Mouse (Mus musculus): Measurements from ENCODE around the gene Pitx2. TPM values are rescaled to one million over a fixed set of nuclear protein-coding genes. Genes with fewer than 3 reads are reported as not detected.
A peak's percentile ranks its signal among the peaks of the same experiment; 100 is the strongest.

The Pitx2 gene
- polyA plus RNA-seq, 1 experiment: 9.9 TPM

DNA sequence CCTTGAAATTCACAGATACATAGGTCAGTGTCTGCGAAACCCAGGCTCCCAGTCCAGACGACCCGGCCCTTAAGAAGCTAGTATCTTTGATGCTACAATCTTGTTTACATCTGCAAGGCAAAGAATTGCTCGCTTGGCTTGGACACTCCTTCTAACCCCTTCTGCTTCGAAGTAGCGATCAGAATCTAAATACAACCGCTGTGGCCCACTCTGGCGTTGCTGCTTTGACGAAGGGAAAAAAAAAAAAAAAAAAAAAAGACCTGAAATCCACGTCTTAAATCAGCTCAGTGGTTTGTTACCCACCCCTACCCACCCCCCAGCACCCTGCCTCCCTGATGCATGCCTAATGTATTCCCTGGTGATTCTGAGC lies 3.1 kb upstream of the Pitx2 start:
- no peaks in the 10 kb centered on the region for H3K4me1 ChIP-seq (ENCODE audit: control insufficient read depth, insufficient read depth, low read length)
- 9% methylated on average over 10 of the region's 10 CpGs for WGBS
- H3K27me3 ChIP-seq (replicated peaks; ENCODE audit: control insufficient read depth, insufficient read depth, low read length): peaks cover 12% of the 10 kb centered on the region
- H3K4me3 ChIP-seq (ENCODE audit: insufficient read depth, low read depth, low read length): no peak overlapping the region
- DNase-seq: no peak
- no peaks in the 10 kb centered on the region for H3K36me3 ChIP-seq (ENCODE audit: control insufficient read depth, insufficient read depth, low read length)
- no peak for TF ChIP-seq POLR2A (IDR thresholded peaks at IDR 0.05; ENCODE audit: low read depth, low read length)
- no peak for TF ChIP-seq CTCF (conservative IDR thresholded peaks at IDR 0.05; ENCODE audit: insufficient read depth, insufficient read length, low read depth, low read length)
- no peak overlapping the region for H3K27ac ChIP-seq (ENCODE audit: insufficient read depth, low read depth, low read length)

DNA sequence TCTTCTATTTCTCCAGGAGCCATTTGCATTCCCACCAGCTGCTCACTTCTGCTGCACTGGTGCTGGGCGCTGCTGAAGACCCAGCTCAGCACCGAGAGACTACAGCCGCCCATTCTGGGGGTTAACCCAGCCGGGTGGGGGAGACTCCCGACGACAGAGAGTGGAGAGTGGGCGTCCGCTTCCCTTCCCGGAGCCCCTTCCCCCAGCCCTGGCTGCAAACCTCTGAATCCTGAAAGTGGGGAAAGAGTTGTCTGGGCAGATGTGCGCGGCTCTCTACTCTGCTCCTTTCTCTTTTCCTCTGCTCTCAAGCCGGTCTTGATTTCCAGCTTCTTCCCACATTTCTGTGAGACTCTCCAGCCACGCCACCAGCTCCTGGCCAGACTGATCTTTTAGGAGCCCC lies 2.6 kb upstream of the Pitx2 start:
- DNase-seq: no peak
- H3K4me1 ChIP-seq (ENCODE audit: control insufficient read depth, insufficient read depth, low read length): no peaks in the 10 kb centered on the region
- H3K27me3 ChIP-seq (replicated peaks; ENCODE audit: control insufficient read depth, insufficient read depth, low read length): peaks cover 14% of the 10 kb centered on the region
- no peaks in the 10 kb centered on the region for H3K36me3 ChIP-seq (ENCODE audit: control insufficient read depth, insufficient read depth, low read length)
- TF ChIP-seq POLR2A (IDR thresholded peaks at IDR 0.05; ENCODE audit: low read depth, low read length) (no peak), CTCF (conservative IDR thresholded peaks at IDR 0.05; ENCODE audit: insufficient read depth, insufficient read length, low read depth, low read length) (no peak)
- no peak overlapping the region for H3K27ac ChIP-seq (ENCODE audit: insufficient read depth, low read depth, low read length)
- no peak overlapping the region for H3K4me3 ChIP-seq (ENCODE audit: insufficient read depth, low read depth, low read length)
- WGBS: 6% methylated on average over 13 of the region's 13 CpGs

DNA sequence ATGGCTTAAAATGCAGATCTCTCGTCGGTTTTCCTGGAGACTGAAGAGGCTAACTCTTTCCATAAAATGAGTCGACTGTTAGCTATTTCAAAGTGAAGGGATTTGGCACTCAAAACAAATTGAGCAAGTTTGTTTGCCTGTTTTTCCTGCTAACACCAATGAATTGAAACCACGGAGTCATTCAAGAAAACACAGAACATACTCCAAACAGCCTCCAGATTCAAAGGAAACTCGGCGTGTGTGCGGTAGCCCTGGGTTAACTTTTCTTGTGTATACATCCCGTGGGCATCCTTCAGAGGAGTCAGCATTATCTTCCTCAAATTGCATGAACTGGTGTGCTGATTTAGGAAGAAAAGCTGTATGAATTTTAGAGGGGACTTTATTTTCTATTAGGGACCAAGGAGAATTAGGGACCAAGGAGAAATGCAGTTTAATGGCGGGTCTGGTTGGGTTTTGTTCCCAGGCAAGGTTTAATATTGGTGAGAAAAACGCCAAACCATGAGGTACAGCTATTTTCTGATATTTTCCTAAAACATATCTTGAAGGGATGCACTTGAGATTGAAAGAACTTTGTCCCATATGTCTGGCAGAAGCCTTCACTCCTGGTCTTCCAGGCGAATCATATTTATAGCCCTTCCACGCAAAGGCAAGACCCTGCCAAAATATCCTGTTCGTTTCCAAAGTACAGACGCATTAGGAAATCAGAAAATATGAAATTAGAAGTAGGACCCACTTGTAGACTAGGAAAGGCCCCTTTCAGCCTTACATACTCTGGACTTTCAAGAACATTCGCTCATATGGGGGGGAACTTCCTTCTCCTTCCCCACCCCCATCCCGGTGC lies 1.7 kb upstream of the Pitx2 start:
- H3K27me3 ChIP-seq (replicated peaks; ENCODE audit: control insufficient read depth, insufficient read depth, low read length): peaks cover 15% of the 10 kb centered on the region
- no peak overlapping the region for H3K4me3 ChIP-seq (ENCODE audit: insufficient read depth, low read depth, low read length)
- DNase-seq: no peak
- WGBS: 9% methylated on average over 16 of the region's 16 CpGs
- no peak overlapping the region for H3K27ac ChIP-seq (ENCODE audit: insufficient read depth, low read depth, low read length)
- no peaks in the 10 kb centered on the region for H3K4me1 ChIP-seq (ENCODE audit: control insufficient read depth, insufficient read depth, low read length)
- H3K36me3 ChIP-seq (ENCODE audit: control insufficient read depth, insufficient read depth, low read length): no peaks in the 10 kb centered on the region
- TF ChIP-seq POLR2A (IDR thresholded peaks at IDR 0.05; ENCODE audit: low read depth, low read length) (no peak), CTCF (conservative IDR thresholded peaks at IDR 0.05; ENCODE audit: insufficient read depth, insufficient read length, low read depth, low read length) (no peak)

DNA sequence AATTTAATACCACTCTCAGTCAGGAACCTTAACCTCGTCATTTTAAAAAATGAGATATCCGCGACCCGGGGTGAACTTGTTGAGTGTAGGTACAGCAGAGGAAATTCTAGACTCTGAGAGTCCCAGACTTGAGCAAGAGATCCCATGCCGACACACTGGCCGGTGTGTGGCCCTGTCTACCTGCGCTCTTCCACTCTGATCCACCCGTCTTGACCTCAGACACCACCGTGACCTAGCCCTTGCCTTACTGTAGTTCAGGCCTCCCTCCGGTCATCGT lies 1.1 kb upstream of the Pitx2 start:
- Histone ChIP-seq H3K4me3 (ENCODE audit: insufficient read depth, low read depth, low read length) (no peak overlapping the region), H3K27ac (ENCODE audit: insufficient read depth, low read depth, low read length) (no peak overlapping the region), H3K4me1 (ENCODE audit: control insufficient read depth, insufficient read depth, low read length) (no peaks in the 10 kb centered on the region), H3K27me3 (replicated peaks; ENCODE audit: control insufficient read depth, insufficient read depth, low read length) (peaks cover 15% of the 10 kb centered on the region), H3K36me3 (ENCODE audit: control insufficient read depth, insufficient read depth, low read length) (no peaks in the 10 kb centered on the region)
- TF ChIP-seq POLR2A (IDR thresholded peaks at IDR 0.05; ENCODE audit: low read depth, low read length): no peak
- TF ChIP-seq CTCF (conservative IDR thresholded peaks at IDR 0.05; ENCODE audit: insufficient read depth, insufficient read length, low read depth, low read length): no peak
- WGBS: 14% methylated on average over 11 of the region's 11 CpGs
- DNase-seq: no peak

DNA sequence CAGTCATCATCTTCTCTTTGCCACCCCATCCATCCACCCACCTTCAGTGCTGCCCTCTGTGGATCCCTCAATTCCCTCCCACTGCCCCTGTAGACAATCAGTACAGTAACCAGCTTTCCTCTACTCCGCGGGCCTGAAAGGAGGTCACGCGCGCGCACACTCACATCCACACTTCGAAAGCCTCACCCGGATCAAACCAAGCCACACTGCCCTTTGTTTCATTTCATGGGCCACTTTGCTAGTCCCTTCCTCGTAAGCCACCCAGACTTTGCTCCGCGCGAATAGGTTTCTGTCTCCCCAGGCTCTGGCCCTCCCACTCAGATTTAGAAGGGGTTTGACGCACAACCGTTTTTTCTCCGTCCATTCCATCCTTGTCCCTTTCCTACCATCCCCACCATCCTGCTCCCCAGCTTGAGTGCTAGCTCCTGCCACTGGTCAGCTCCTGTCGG lies 494 bp upstream of the Pitx2 start:
- Histone ChIP-seq H3K4me1 (ENCODE audit: control insufficient read depth, insufficient read depth, low read length) (no peaks in the 10 kb centered on the region), H3K27ac (ENCODE audit: insufficient read depth, low read depth, low read length) (no peak overlapping the region), H3K4me3 (ENCODE audit: insufficient read depth, low read depth, low read length) (no peak overlapping the region), H3K27me3 (replicated peaks; ENCODE audit: control insufficient read depth, insufficient read depth, low read length) (peaks cover 15% of the 10 kb centered on the region), H3K36me3 (ENCODE audit: control insufficient read depth, insufficient read depth, low read length) (no peaks in the 10 kb centered on the region)
- TF ChIP-seq CTCF (conservative IDR thresholded peaks at IDR 0.05; ENCODE audit: insufficient read depth, insufficient read length, low read depth, low read length) (no peak), POLR2A (IDR thresholded peaks at IDR 0.05; ENCODE audit: low read depth, low read length) (no peak)
- WGBS: 5% methylated on average over 16 of the region's 16 CpGs
- DNase-seq: no peak

DNA sequence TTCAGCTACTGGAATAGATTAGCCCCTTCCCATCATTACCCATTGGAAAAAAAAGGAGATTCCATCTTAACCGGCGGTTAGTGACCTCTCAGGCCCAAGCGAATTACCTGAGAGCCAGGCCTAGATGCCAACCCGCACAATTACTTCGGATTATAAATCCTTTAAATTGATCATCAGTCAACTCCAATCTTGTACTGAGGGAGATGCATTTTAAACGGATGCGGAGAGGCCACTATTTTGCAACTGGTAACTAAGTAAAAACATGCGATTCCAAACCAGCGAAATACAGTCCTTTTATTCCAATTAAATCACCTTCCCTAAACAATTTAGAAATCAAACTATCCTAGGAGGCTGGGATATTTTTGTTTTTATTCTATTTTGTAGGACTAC lies 818 bp downstream of the Pitx2 start:
- no peak overlapping the region for H3K4me3 ChIP-seq (ENCODE audit: insufficient read depth, low read depth, low read length)
- no peak for DNase-seq
- H3K36me3 ChIP-seq (ENCODE audit: control insufficient read depth, insufficient read depth, low read length): no peaks in the 10 kb centered on the region
- no peaks in the 10 kb centered on the region; the same call in 1 of the 2 replicates for H3K4me1 ChIP-seq (ENCODE audit: control insufficient read depth, insufficient read depth, low read length)
- no peak overlapping the region for H3K27ac ChIP-seq (ENCODE audit: insufficient read depth, low read depth, low read length)
- H3K27me3 ChIP-seq (replicated peaks; ENCODE audit: control insufficient read depth, insufficient read depth, low read length): peaks cover 12% of the 10 kb centered on the region; the same call in 1 of the 2 replicates
- WGBS: 11% methylated on average over 9 of the region's 9 CpGs
- TF ChIP-seq CTCF (conservative IDR thresholded peaks at IDR 0.05; ENCODE audit: insufficient read depth, insufficient read length, low read depth, low read length): no peak
- TF ChIP-seq POLR2A (IDR thresholded peaks at IDR 0.05; ENCODE audit: low read depth, low read length): no peak

DNA sequence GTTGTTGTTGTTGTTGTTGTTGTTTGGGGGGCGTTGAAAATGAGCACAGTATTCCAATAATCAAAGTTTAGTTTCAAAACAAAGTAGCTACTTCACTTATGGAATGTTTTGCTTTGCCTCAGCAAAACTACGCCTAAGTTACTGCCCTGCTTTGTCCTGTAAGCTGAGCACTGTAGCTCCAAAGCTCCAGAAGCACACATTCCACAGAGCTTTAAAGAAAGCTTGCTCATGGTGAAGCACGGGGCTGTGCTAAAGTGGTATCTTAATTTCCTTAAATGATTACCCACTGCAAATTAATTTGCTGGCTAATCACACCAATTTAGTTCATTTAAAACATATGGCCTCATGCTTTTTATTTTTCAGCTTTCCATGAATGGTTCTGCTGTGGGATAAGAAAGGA lies 1.5 kb downstream of the Pitx2 start:
- 16% methylated on average over 3 of the region's 3 CpGs for WGBS
- Histone ChIP-seq H3K36me3 (ENCODE audit: control insufficient read depth, insufficient read depth, low read length) (no peaks in the 10 kb centered on the region), H3K27me3 (replicated peaks; ENCODE audit: control insufficient read depth, insufficient read depth, low read length) (peaks cover 10% of the 10 kb centered on the region; the same call in 1 of the 2 replicates), H3K4me1 (ENCODE audit: control insufficient read depth, insufficient read depth, low read length) (no peaks in the 10 kb centered on the region; the same call in 1 of the 2 replicates), H3K4me3 (ENCODE audit: insufficient read depth, low read depth, low read length) (no peak overlapping the region), H3K27ac (ENCODE audit: insufficient read depth, low read depth, low read length) (no peak overlapping the region)
- TF ChIP-seq CTCF (conservative IDR thresholded peaks at IDR 0.05; ENCODE audit: insufficient read depth, insufficient read length, low read depth, low read length) (no peak), POLR2A (IDR thresholded peaks at IDR 0.05; ENCODE audit: low read depth, low read length) (no peak)
- peak; percentile 8 for DNase-seq

All from kidney, adult 2 months (tissue).